Mouse (Mus musculus): ENCODE data around the gene Ptpn11. TPM values are rescaled to one million over a fixed set of nuclear protein-coding genes. Genes with fewer than 3 reads are reported as not detected.

Ptpn11 gene
- polyA plus RNA-seq (2014; fragmentation: Illumina TruSeq; extraction: RNeasy Lipid Tissue Mini Kit (QIAGEN cat#74804); ENCODE audit: low read depth, low replicate concordance) = 28.7 TPM

DNA sequence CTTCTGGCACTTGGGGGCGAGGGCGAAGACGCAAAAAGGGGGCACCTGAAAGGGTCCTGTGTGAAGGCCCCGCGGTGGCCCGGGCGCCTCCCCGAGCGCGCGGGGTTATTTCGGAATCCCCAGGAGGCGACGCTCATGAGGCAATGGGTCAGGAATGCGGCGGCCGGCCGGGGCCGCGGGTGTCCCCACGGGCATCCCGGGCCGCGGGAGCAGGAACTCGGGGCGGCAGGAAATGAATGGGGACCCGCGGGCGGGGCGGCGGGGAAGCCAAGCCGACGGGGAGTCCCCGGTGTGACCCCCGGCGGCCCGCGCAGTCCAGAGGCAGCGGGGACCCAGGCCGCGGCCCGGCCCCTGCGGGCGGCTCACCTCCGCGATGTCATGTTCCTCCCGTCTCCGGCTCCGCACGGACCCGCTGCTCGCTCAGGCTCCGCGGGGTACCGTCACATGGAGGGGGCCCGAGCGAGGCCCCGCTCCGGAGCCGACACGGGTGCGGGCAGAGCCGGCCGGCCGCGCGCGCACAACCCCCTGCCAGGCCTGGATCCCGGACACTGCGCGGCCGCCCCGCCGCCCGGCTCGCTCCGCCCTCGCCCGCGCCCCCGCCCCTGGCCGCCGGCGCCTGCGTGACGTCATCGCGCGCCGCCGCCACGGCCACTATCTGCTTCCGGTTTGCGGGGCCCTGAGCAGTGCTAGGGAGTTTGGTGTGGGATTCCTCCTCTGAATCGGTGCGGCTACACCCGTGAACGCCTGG is at the start of gene Ptpn11:
Gene Ptpn11, minus strand, starts transcription at position 562 of the 748 bp plus-strand sequence.

GRCm38 (mm10) chr5:121219980-121220731 is 29.0 kb upstream of the Ptpn11 start, which contains the start of gene Hectd4:
Gene Hectd4 (plus strand): TSS chr5:121220219.

DNA sequence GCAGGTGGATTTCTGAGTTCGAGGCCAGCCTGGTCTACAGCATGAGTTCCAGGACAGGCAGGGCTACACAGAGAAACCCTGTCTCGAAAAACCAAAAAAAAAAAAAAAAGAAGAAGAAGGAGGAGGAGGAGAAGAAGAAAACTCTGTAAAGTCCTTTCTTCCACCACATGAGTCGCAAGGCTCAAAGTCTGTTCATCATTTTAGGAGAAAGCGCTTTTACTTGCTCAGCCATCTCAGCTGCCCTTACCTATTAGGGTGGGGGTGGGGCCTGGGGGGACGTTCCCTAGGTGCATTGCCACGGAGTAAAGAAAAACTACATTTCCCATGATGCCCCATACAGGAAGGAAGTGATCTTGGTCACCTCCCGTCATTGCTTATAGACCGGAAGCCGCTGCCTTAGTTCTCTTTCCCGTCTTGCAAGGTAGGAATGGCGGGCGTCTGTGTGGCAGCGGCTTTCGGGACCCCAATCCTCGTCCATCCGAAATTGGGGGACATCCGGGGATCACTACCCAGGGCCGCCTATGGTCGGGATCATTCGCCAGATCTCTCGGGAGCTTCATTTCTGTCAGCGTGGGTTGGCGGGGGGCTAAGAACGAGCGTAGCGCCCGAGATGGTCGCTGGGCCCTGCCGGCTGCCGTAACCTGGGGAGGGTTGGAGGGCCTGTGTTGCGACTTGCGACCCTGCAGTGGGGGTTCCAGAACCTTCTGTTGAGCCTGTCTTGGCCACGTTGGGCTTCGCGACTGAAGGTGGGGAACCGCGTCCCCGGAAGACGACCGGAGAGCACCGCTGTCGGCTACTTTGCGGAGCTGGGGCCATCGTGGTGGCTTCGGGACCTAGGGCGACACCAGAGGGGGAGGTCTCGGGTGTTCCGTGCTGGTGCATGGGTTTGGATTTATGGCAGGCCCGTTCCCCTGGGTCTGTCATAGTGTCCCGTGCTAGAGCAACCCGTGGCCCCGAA is 13.2 kb upstream of the Ptpn11 start, which contains the start of gene Rpl6:
Gene Rpl6, plus strand, starts transcription at position 350 of the 958 bp plus-strand sequence.

Other genes with a start within 250 kb of the Ptpn11 start
- 0.49 TPM for gene Rph3a, start 181.3 kb downstream of the Ptpn11 start, polyA plus RNA-seq (2014; fragmentation: Illumina TruSeq; extraction: RNeasy Lipid Tissue Mini Kit (QIAGEN cat#74804); ENCODE audit: low read depth, low replicate concordance)
- gene Rpl6, start 13.1 kb upstream of the Ptpn11 start, polyA plus RNA-seq (2014; fragmentation: Illumina TruSeq; extraction: RNeasy Lipid Tissue Mini Kit (QIAGEN cat#74804); ENCODE audit: low read depth, low replicate concordance) = 202 TPM
- 1.4 TPM for gene Hectd4, start 28.8 kb upstream of the Ptpn11 start, polyA plus RNA-seq (2014; fragmentation: Illumina TruSeq; extraction: RNeasy Lipid Tissue Mini Kit (QIAGEN cat#74804); ENCODE audit: low read depth, low replicate concordance)
- 10.9 TPM for gene Trafd1, start 194.2 kb upstream of the Ptpn11 start, polyA plus RNA-seq (2014; fragmentation: Illumina TruSeq; extraction: RNeasy Lipid Tissue Mini Kit (QIAGEN cat#74804); ENCODE audit: low read depth, low replicate concordance)
- 28.9 TPM for gene Naa25, start 206.5 kb upstream of the Ptpn11 start, polyA plus RNA-seq (2014; fragmentation: Illumina TruSeq; extraction: RNeasy Lipid Tissue Mini Kit (QIAGEN cat#74804); ENCODE audit: low read depth, low replicate concordance)

Data from kidney, adult 10 weeks (tissue).